Mouse (Mus musculus): ENCODE data around the gene Psma6. TPM values are rescaled to one million over a fixed set of nuclear protein-coding genes. Genes with fewer than 3 reads are reported as not detected.
A peak's percentile ranks its signal among the peaks of the same experiment; 100 is the strongest.

Psma6 gene
- polyA plus RNA-seq, 1 experiment from 2014 or later = 454 TPM

DNA sequence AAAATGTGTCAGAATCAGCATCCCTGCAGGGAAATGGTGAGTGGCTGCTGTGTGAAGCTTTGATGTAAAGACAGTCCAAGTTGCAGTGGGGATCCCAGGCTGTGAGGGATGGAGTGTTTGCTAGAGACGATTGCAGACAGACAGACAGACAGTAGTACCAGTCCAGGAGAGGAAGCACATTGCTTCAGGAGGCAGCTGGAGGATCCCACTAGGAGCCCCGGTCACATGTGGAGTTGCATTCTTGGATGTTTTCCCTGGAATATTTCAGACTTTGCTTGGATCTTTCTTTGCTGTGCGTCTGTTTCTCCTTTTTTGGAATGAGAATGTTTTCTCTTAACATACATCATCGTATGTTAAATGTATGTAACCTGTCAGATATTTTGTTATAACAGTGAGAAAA lies 69.9 kb downstream of the Psma6 start:
- ATAC-seq (ENCODE audit: insufficient number of reproducible peaks, insufficient read depth, low FRiP score, low TSS enrichment, low read depth) = no peak
- no peak overlapping the region for H3K4me3 ChIP-seq
- H3K9me3 ChIP-seq = no peaks in the 10 kb centered on the region
- no peak overlapping the region for H3K4me2 ChIP-seq
- 46% methylated on average over 4 of the region's 4 CpGs for WGBS
- H3K27me3 ChIP-seq = no peaks in the 10 kb centered on the region
- peaks cover 32% of the 10 kb centered on the region for H3K4me1 ChIP-seq
- H3K27ac ChIP-seq = no peak overlapping the region
- no peak overlapping the region for H3K9ac ChIP-seq
- no peaks in the 10 kb centered on the region for H3K36me3 ChIP-seq

DNA sequence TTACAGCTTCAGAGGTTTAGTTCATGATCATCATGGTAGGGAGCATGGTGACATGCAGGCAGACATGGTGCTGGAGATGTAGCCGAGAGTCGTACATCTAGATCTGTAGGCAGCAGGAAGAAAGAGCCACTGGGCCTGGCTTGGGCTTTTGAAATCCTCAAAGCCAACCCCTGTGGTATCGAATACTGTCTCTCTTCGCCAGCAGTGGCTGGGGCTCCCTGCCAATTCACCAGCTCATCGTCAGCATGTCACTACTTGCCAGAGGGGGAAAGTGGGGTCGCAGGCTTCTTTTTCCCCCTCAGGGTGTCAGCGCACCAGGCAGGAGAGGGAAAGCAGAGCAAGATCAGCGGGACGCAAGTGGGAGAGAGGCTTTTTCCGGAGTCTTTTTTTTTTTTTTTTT lies 71.2 kb downstream of the Psma6 start:
- 70% methylated on average over 10 of the region's 10 CpGs for WGBS
- no peak overlapping the region for H3K4me3 ChIP-seq
- no peaks in the 10 kb centered on the region for H3K27me3 ChIP-seq
- H3K27ac ChIP-seq = no peak overlapping the region; the same call in 1 of the 2 replicates
- no peaks in the 10 kb centered on the region for H3K36me3 ChIP-seq
- no peak for ATAC-seq (ENCODE audit: insufficient number of reproducible peaks, insufficient read depth, low FRiP score, low TSS enrichment, low read depth)
- H3K9me3 ChIP-seq = no peaks in the 10 kb centered on the region
- H3K9ac ChIP-seq = no peak overlapping the region
- H3K4me2 ChIP-seq = no peak overlapping the region
- peaks cover 32% of the 10 kb centered on the region for H3K4me1 ChIP-seq

DNA sequence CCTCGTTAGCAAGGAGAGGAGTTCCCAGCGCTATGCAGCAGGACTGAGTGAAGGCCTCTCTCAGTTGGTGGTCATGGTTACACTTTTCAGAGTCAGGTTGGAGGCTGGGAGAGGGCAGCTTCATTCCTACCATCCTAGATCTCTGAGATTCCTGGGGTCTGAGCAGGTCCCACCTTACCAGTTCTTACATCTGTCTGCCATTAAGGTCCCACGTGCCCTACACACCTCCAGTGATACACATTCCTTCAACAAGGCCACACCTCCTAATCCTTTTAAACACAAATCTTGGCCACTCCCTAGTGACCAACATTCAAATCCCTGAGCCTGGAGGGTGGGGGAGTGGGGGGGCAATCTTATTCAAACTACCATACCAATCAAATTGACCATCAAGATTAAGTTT lies 72.1 kb downstream of the Psma6 start:
- 61% methylated on average over 3 of the region's 3 CpGs for WGBS
- no peaks in the 10 kb centered on the region for H3K9me3 ChIP-seq
- H3K27me3 ChIP-seq = no peaks in the 10 kb centered on the region
- no peak overlapping the region for H3K9ac ChIP-seq
- no peak overlapping the region for H3K4me3 ChIP-seq
- H3K27ac ChIP-seq = no peak overlapping the region
- no peak overlapping the region for H3K4me2 ChIP-seq
- H3K4me1 ChIP-seq = peaks cover 36% of the 10 kb centered on the region
- no peaks in the 10 kb centered on the region for H3K36me3 ChIP-seq
- ATAC-seq (ENCODE audit: insufficient number of reproducible peaks, insufficient read depth, low FRiP score, low TSS enrichment, low read depth) = no peak

DNA sequence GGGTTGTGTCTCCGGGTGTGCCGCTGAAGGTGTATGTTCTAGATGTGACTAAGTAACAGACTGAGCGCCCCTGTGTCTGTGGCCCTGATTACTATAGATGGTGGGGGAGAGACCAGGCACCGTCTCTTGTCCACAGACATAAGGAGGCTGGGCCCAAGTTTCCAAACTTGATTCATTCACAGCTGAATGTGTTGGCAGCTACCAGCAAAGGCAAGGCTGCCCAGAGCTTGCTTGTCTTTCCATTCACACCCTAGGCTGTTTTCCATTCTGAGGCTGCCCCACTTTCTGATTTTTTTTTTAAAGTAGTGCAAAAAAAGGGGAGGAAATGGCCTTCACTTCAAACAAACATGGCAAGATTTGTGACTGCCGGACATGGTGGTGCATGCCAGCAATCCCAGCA lies 72.9 kb downstream of the Psma6 start:
- no peak overlapping the region for H3K9ac ChIP-seq
- no peak overlapping the region for H3K4me2 ChIP-seq
- peaks cover 44% of the 10 kb centered on the region for H3K4me1 ChIP-seq
- no peak overlapping the region for H3K27ac ChIP-seq
- H3K9me3 ChIP-seq = no peaks in the 10 kb centered on the region
- H3K27me3 ChIP-seq = no peaks in the 10 kb centered on the region
- H3K36me3 ChIP-seq = no peaks in the 10 kb centered on the region
- no peak overlapping the region for H3K4me3 ChIP-seq
- ATAC-seq (ENCODE audit: insufficient number of reproducible peaks, insufficient read depth, low FRiP score, low TSS enrichment, low read depth) = no peak
- 88% methylated on average over 5 of the region's 5 CpGs for WGBS

DNA sequence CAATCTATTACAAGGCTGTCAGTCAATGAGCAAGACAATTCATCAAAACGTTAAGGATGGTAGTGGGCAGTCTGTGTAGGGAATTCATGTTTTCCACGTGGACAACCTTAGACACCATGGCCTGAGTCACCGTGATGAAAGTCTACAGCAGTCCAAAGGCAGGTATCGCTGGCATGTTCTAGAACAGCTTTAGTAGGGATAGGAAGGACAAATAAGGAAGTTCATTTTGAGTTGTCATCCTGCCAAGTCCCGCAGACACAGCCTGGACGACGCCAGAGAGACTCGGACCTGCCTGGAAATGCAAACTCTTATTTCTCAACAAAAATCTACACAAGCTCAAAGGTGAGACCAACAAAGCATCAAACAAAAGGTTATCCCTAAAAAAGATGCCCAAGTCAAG lies 75.7 kb downstream of the Psma6 start:
- Histone ChIP-seq H3K27ac (no peak overlapping the region), H3K9ac (no peak overlapping the region), H3K9me3 (no peaks in the 10 kb centered on the region), H3K4me1 (peaks cover 52% of the 10 kb centered on the region), H3K27me3 (no peaks in the 10 kb centered on the region), H3K36me3 (no peaks in the 10 kb centered on the region), H3K4me2 (no peak overlapping the region), H3K4me3 (no peak overlapping the region)
- WGBS = 87% methylated on average over 8 of the region's 8 CpGs
- no peak for ATAC-seq (ENCODE audit: insufficient number of reproducible peaks, insufficient read depth, low FRiP score, low TSS enrichment, low read depth)

DNA sequence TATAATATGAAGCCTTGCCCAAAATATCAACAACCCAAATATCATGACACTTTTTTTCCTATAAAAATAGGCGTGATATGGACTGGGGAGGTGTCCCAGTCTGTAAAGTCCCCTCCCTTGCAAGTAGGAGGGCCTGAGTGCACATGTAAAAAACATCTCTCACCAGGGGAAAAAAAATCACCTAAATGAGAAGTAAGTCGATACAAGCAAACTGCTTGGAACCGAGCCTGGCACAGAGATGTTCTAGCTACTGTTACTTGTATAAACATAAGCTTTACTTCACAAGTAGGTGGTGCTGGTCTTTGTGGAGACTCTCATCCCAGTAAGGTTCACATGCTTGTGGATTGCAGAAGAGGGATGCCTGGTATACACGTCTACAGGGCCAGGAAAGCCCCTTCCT lies 76.9 kb downstream of the Psma6 start:
- H3K9me3 ChIP-seq = no peaks in the 10 kb centered on the region
- ATAC-seq (ENCODE audit: insufficient number of reproducible peaks, insufficient read depth, low FRiP score, low TSS enrichment, low read depth) = no peak
- no peaks in the 10 kb centered on the region for H3K36me3 ChIP-seq
- H3K4me3 ChIP-seq = no peak overlapping the region
- H3K27me3 ChIP-seq = no peaks in the 10 kb centered on the region
- peaks cover 62% of the 10 kb centered on the region for H3K4me1 ChIP-seq
- no peak overlapping the region for H3K9ac ChIP-seq
- H3K27ac ChIP-seq = peak overlapping the region; percentile 95
- H3K4me2 ChIP-seq = no peak overlapping the region
- WGBS = 48% methylated on average over 4 of the region's 4 CpGs

DNA sequence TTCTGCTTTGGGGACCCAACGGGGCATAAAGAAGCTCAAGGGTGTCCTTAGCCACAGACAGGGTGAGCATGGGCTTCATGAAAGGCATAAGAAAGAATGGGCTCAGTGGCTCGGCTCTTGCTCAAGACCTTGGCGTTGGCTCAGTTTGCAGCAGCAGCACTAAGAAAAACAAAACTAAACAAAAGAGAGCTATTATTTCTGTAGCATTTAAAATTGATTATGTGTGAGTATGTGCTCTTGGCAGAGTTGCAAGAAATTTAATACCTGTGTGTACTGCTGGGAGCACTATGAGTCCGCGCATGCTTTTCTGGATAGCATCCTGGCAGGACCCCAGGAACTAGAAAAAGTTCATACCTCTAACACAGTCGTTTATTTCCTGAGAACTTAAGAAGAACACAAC lies 77.7 kb downstream of the Psma6 start:
- no peaks in the 10 kb centered on the region for H3K36me3 ChIP-seq
- no peaks in the 10 kb centered on the region for H3K27me3 ChIP-seq
- no peak overlapping the region for H3K9ac ChIP-seq
- H3K27ac ChIP-seq = peak overlapping the region; percentile 95
- no peaks in the 10 kb centered on the region for H3K9me3 ChIP-seq
- H3K4me3 ChIP-seq = no peak overlapping the region
- 27% methylated on average over 6 of the region's 6 CpGs for WGBS
- no peak; the same call in 1 of the 2 replicates for ATAC-seq (ENCODE audit: insufficient number of reproducible peaks, insufficient read depth, low FRiP score, low TSS enrichment, low read depth)
- H3K4me1 ChIP-seq = peaks cover 64% of the 10 kb centered on the region
- H3K4me2 ChIP-seq = peak overlapping the region; percentile 35; the same call in 1 of the 2 replicates

DNA sequence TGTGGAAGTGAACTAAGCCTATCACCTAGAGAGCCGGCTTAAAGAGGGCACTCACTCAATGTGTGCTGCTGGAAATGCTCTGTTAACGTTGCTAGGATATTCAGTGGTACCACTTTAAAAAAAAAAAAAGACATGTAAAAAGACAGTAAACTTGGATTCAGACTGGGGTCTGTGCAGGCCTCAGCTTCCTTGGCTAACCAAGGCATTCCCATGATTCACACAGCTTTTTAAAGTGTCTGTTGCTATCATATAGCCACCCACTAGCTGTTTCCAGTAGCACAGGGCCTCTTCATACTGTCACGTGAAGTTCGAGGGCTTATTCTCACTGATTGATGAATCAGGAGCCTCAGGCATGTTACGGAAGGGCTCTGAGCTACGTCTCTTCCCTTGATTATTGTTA lies 78.4 kb downstream of the Psma6 start:
- Histone ChIP-seq H3K9ac (no peak overlapping the region), H3K27me3 (no peaks in the 10 kb centered on the region), H3K36me3 (no peaks in the 10 kb centered on the region), H3K4me3 (no peak overlapping the region), H3K27ac (peak overlapping the region; percentile 95), H3K4me1 (peaks cover 66% of the 10 kb centered on the region), H3K4me2 (no peak overlapping the region), H3K9me3 (no peaks in the 10 kb centered on the region)
- WGBS = 57% methylated on average over 6 of the region's 6 CpGs
- ATAC-seq (ENCODE audit: insufficient number of reproducible peaks, insufficient read depth, low FRiP score, low TSS enrichment, low read depth) = no peak

DNA sequence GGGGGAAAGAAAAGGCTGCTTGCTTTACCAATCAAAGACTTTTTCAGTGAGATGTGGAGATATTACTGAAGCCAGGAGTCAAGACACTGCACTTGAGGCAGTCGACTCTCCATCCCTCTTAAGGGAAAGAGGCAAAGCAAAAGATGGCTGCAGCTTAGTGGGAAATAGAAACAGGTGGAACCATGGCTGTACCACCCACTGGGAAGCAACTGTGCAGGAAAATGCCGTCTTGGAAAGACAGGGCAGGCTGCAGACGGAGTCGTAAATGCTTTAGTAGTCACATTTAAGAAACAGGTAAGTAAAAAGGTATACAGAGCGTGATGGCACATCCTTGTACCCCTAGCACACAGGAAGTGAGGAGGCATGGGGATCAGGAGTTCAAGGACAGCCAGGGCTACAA lies 79.1 kb downstream of the Psma6 start:
- no peaks in the 10 kb centered on the region for H3K36me3 ChIP-seq
- 77% methylated on average over 5 of the region's 5 CpGs for WGBS
- H3K27ac ChIP-seq = peak overlapping the region; percentile 95
- no peak for ATAC-seq (ENCODE audit: insufficient number of reproducible peaks, insufficient read depth, low FRiP score, low TSS enrichment, low read depth)
- peaks cover 70% of the 10 kb centered on the region for H3K4me1 ChIP-seq
- H3K27me3 ChIP-seq = no peaks in the 10 kb centered on the region
- no peaks in the 10 kb centered on the region for H3K9me3 ChIP-seq
- H3K4me2 ChIP-seq = no peak overlapping the region
- no peak overlapping the region for H3K9ac ChIP-seq
- H3K4me3 ChIP-seq = no peak overlapping the region

DNA sequence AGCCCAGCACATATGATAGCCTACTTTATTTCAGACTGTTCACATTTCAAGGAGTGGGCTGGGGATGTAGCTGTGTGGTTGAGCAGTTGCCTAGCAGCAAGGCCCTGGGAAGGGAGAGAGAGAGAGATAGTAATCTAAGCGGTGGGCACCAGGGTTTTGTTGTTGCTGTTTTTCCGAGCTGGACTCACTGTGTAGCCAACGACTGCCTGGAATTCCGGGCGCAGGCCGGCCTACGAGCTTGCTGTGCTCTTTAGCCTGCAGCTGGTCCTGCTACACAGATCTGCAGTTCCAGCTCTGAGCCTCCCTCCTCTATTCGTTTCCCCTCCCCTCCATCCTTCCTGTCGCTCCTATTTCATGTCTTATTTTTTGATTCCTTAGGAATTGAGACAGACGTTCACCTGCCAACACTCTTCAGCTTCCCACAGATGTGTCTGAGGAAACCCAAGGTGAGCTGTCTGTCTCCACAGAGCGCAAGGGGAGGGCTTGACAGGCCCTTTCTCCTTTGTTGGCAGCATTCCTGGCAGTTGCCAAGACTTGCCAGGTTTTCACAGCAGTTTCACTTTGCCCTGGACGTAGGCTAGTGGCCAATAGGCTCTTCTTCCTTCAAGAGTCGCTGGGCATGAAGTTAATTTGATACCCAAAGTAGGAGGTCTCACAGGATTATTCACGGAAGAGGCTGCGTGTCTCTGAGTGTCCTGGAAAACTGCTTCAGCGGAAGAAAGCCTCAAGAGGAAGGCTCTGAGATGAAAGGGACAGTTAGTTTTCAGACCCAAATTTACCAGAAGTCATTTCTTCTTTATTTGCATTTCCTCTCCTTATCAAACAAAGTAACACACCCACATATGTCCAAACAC lies 80.2 kb downstream of the Psma6 start:
- Histone ChIP-seq H3K9me3 (no peaks in the 10 kb centered on the region), H3K4me2 (peak overlapping the region; percentile 44), H3K27ac (peak overlapping the region; percentile 95), H3K36me3 (no peaks in the 10 kb centered on the region), H3K9ac (no peak overlapping the region), H3K4me3 (no peak overlapping the region), H3K4me1 (peaks cover 71% of the 10 kb centered on the region), H3K27me3 (peaks cover 5% of the 10 kb centered on the region; the same call in 1 of the 2 replicates)
- peak; percentile 63 for ATAC-seq (ENCODE audit: insufficient number of reproducible peaks, insufficient read depth, low FRiP score, low TSS enrichment, low read depth)
- WGBS = 11% methylated on average over 16 of the region's 16 CpGs

DNA sequence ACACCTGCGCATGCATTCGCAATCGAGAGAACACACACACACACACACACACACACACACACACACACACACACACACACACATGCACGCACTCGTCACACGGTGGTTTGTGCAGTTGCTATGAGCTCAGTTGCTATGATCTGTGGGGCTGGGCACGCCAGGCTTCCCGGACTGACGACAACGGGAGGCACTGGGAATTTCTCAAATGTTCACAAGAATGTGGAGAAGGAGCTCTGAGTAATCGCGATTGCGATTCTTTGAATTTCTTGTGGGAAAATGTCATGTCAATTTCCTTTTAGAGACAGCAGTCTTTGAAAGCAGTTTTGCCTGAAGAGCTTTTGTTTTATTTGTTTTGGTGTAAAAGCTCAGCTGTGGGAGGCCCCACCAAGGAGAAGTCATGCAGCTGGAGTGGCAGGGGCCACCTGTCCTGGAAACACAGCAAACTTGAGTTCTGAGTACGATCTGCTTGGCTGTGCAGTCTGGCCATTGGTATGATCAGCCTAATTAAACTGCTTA lies 80.9 kb downstream of the Psma6 start:
- Histone ChIP-seq H3K4me2 (peak overlapping the region; percentile 44), H3K4me1 (peaks cover 74% of the 10 kb centered on the region), H3K27ac (peak overlapping the region; percentile 95), H3K36me3 (no peaks in the 10 kb centered on the region), H3K9me3 (no peaks in the 10 kb centered on the region), H3K4me3 (no peak overlapping the region), H3K27me3 (peaks cover 5% of the 10 kb centered on the region; the same call in 1 of the 2 replicates), H3K9ac (no peak overlapping the region)
- ATAC-seq (ENCODE audit: insufficient number of reproducible peaks, insufficient read depth, low FRiP score, low TSS enrichment, low read depth) = no peak
- 45% methylated on average over 14 of the region's 14 CpGs for WGBS

DNA sequence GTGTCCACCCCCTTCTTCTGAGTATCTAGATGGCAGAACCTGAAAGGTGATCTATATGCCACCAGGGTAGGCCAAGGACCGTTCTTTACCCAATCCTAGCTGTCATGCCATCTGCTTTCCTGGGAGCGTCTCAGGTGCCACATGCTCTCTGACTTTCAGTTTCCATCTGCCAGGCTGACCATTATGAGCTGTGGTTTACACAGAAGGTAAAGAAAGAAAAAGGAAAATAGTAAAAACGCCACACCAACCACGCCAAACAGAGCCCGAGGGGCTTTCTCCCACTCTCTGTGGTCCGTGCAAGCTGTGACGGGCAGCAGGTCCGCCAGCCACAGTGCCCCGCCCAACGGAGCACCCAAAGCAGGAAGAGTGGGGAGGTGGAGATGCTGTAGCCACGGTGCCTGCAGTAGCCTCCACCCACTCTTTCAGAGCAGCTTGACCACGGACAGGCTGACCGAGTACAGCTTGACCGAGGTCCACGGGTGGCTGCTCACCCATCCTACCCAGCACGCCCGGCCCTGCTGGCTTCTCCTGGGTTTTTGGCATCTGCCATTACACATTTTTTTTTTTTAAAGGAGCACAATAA lies 81.5 kb downstream of the Psma6 start:
- H3K36me3 ChIP-seq = no peaks in the 10 kb centered on the region
- WGBS = 74% methylated on average over 17 of the region's 17 CpGs
- no peak for ATAC-seq (ENCODE audit: insufficient number of reproducible peaks, insufficient read depth, low FRiP score, low TSS enrichment, low read depth)
- peaks cover 5% of the 10 kb centered on the region; the same call in 1 of the 2 replicates for H3K27me3 ChIP-seq
- peaks cover 73% of the 10 kb centered on the region for H3K4me1 ChIP-seq
- no peak overlapping the region for H3K4me3 ChIP-seq
- no peak overlapping the region for H3K9ac ChIP-seq
- peak overlapping the region; percentile 95; the same call in 1 of the 2 replicates for H3K27ac ChIP-seq
- no peak overlapping the region for H3K4me2 ChIP-seq
- H3K9me3 ChIP-seq = no peaks in the 10 kb centered on the region

All from embryonic facial prominence, embryonic 13.5 days (tissue).